Comparison of ENCODE assay signal across 22 mouse cellular contexts in the genomic region with DNA sequence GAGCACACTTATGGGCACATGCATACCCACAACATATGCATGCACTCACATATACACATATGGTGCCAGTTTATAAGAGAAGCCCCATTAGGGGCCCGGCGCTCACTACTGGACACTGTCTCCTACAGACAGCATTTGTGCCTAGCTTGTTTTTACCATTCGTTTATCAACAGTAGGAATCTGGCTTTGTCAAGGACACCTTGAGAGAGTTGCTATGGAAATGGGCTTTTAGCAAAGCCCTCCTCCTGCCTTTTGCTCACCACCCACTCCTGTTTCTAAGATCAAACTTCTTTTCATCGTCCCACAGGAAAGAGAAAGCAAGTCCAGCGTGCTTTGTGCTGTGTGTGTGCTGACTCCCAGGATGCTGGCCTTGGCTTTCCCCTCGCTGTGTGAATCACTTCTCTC. TPM values are rescaled to one million over a fixed set of nuclear protein-coding genes. Genes with fewer than 3 reads are reported as not detected.
DNase-seq lines count a peak whose midpoint lies in the region; ATAC-seq and TF ChIP-seq lines count a peak whose summit lies in the region.
"Had no signal": no experiment of that assay in that cellular context is flagged by ENCODE, and none has a peak within 500 bp of the region (broad histone marks: within the 10 kb centered on the region; RNA-seq: fewer than 3 reads in every experiment).

No protein-coding gene starts in this region.

- no peaks in the 10 kb centered on the region for H3K36me3 ChIP-seq in liver, postnatal 0 days (replicated peaks; ENCODE audit: insufficient read depth, low read length)
- H3K36me3 ChIP-seq in liver, embryonic 11.5 days (ENCODE audit: control insufficient read depth, insufficient read depth, low read length) = no peaks in the 10 kb centered on the region
- no peaks in the 10 kb centered on the region for H3K36me3 ChIP-seq in midbrain, embryonic 14.5 days (ENCODE audit: control insufficient read depth, insufficient read depth, low read length)
- H3K36me3 ChIP-seq: heart, embryonic 13.5 days; limb, embryonic 10.5 days; liver, embryonic 13.5 days; stomach, embryonic 15.5 days had no signal

- no peaks in the 10 kb centered on the region for H3K9me3 ChIP-seq in liver, postnatal 0 days (ENCODE audit: low read length)
- H3K9me3 ChIP-seq in liver, embryonic 11.5 days (ENCODE audit: control insufficient read depth, low read length) = no peaks in the 10 kb centered on the region
- no peaks in the 10 kb centered on the region for H3K9me3 ChIP-seq in midbrain, embryonic 14.5 days (ENCODE audit: control insufficient read depth, low read length)
- H3K9me3 ChIP-seq: heart, embryonic 13.5 days; limb, embryonic 10.5 days; liver, embryonic 13.5 days; stomach, embryonic 15.5 days had no signal

- TF ChIP-seq CTCF in liver, postnatal 0 days (IDR thresholded peaks at IDR 0.05; ENCODE audit: low read depth) = no peak

- peak; percentile 52 for DNase-seq in adrenal gland, postnatal 10 days
- DNase-seq in adrenal gland, postnatal 4 days (ENCODE audit: low spot score in 2 of 2) = no peak
- no peak for DNase-seq in liver, postnatal 0 days
- no peak for DNase-seq in liver, embryonic 11.5 days (ENCODE audit: low spot score)
- peak; percentile 21 for DNase-seq in adrenal gland, postnatal 25 days
- DNase-seq in midbrain, embryonic 14.5 days = peak; percentile 36
- no peak for DNase-seq in kidney, postnatal 14 days
- DNase-seq in urinary bladder, postnatal 36 days (ENCODE audit: low spot score in 2 of 2) = no peak
- DNase-seq: cerebellum, postnatal 10 days; embryo, embryonic 11 days; heart, postnatal 4 days; kidney, adult 8-10 months; layer of hippocampus, postnatal 36 days; liver, embryonic 13.5 days; lung, postnatal 10 days; spleen, adult 18-20 months; thymus, postnatal 36 days had no signal

- H3K27ac ChIP-seq in liver, postnatal 0 days (ENCODE audit: low read depth) = peak overlapping the region; percentile 31; the same call in 1 of the 2 replicates
- H3K27ac ChIP-seq in liver, embryonic 11.5 days (ENCODE audit: low read depth, low read length) = no peak overlapping the region
- H3K27ac ChIP-seq in midbrain, embryonic 14.5 days (replicated peaks; ENCODE audit: low read depth, low read length) = no peak overlapping the region
- H3K27ac ChIP-seq: heart, embryonic 13.5 days; limb, embryonic 10.5 days; liver, embryonic 13.5 days; stomach, embryonic 15.5 days had no signal

- ATAC-seq in liver, postnatal 0 days = no peak
- no peak for ATAC-seq in liver, embryonic 11.5 days (replicated peaks; ENCODE audit: low FRiP score)
- ATAC-seq in midbrain, embryonic 14.5 days (ENCODE audit: low FRiP score, low TSS enrichment) = no peak

- H3K9ac ChIP-seq in liver, postnatal 0 days (replicated peaks) = no peak overlapping the region
- no peak overlapping the region for H3K9ac ChIP-seq in liver, embryonic 11.5 days (ENCODE audit: low read depth, low read length)
- no peak overlapping the region for H3K9ac ChIP-seq in midbrain, embryonic 14.5 days (replicated peaks; ENCODE audit: low read length)
- H3K9ac ChIP-seq: heart, embryonic 13.5 days; liver, embryonic 13.5 days; stomach, embryonic 15.5 days had no signal

- H3K27me3 ChIP-seq in liver, postnatal 0 days (ENCODE audit: insufficient read depth, low read length) = no peaks in the 10 kb centered on the region
- no peaks in the 10 kb centered on the region for H3K27me3 ChIP-seq in liver, embryonic 11.5 days (replicated peaks; ENCODE audit: control insufficient read depth, insufficient read depth, low read length)
- H3K27me3 ChIP-seq in midbrain, embryonic 14.5 days (ENCODE audit: control insufficient read depth, insufficient read depth, low read length) = no peaks in the 10 kb centered on the region
- H3K27me3 ChIP-seq: heart, embryonic 13.5 days; liver, embryonic 13.5 days; stomach, embryonic 15.5 days had no signal

- H3K4me3 ChIP-seq in liver, postnatal 0 days (ENCODE audit: low read depth, low read length) = no peak overlapping the region
- no peak overlapping the region for H3K4me3 ChIP-seq in liver, embryonic 11.5 days (ENCODE audit: low read depth, low read length)
- no peak overlapping the region for H3K4me3 ChIP-seq in midbrain, embryonic 14.5 days (replicated peaks; ENCODE audit: low read depth, low read length)
- H3K4me3 ChIP-seq: erythroblast, embryonic 14.5 days; heart, embryonic 13.5 days; limb, embryonic 10.5 days; liver, embryonic 13.5 days; stomach, embryonic 15.5 days had no signal

- WGBS in liver, postnatal 0 days (ENCODE audit: insufficient replicate concordance) = 61% methylated on average over 6 of the region's 6 CpGs
- WGBS in liver, embryonic 11.5 days = 66% methylated on average over 6 of the region's 6 CpGs
- WGBS in midbrain, embryonic 14.5 days = 54% methylated on average over 6 of the region's 6 CpGs

- no peak for TF ChIP-seq EP300 in liver, postnatal 0 days (IDR thresholded peaks at IDR 0.05; ENCODE audit: low read depth)

- H3K4me1 ChIP-seq in liver, postnatal 0 days (ENCODE audit: insufficient read depth) = peaks cover 2% of the 10 kb centered on the region; the same call in 1 of the 2 replicates
- no peaks in the 10 kb centered on the region for H3K4me1 ChIP-seq in liver, embryonic 11.5 days (replicated peaks; ENCODE audit: control insufficient read depth, insufficient read depth, low read length)
- H3K4me1 ChIP-seq in midbrain, embryonic 14.5 days (ENCODE audit: control insufficient read depth, insufficient read depth, low read length) = no peaks in the 10 kb centered on the region
- H3K4me1 ChIP-seq: liver, embryonic 13.5 days; stomach, embryonic 15.5 days had no signal

- H3K4me2 ChIP-seq in liver, postnatal 0 days (ENCODE audit: low read depth, low read length) = no peak overlapping the region
- H3K4me2 ChIP-seq in liver, embryonic 11.5 days = no peak overlapping the region
- H3K4me2 ChIP-seq in midbrain, embryonic 14.5 days (ENCODE audit: low read length) = no peak overlapping the region
- H3K4me2 ChIP-seq: heart, embryonic 13.5 days; liver, embryonic 13.5 days; stomach, embryonic 15.5 days had no signal

RNA-seq across cellular contexts. Expression of a gene that starts 13.3 kb away (rescaled TPM):
- total RNA-seq in adrenal gland, postnatal 10 days (2021) = 10 to 100 TPM; 11.7 to 13.5 TPM
- total RNA-seq in adrenal gland, postnatal 4 days (2021) = 10 to 100 TPM; 21.6 to 34.4 TPM
- polyA plus RNA-seq in liver, postnatal 0 days (2015; fragmentation: Nextera tagmentation; extraction: Ambion mirVana) = 0.34 and 0.72 TPM in 2 replicates
- 2.8 and 4.3 TPM in 2 replicates for polyA plus RNA-seq in liver, embryonic 11.5 days (2014; fragmentation: Nextera tagmentation; extraction: Ambion mirVana)
- total RNA-seq in adrenal gland, postnatal 25 days (2021) = 14.1 and 18.7 TPM in 2 replicates
- polyA plus RNA-seq in midbrain, embryonic 14.5 days (2014; fragmentation: Nextera tagmentation; extraction: Ambion mirVana) = 3.2 and 10.1 TPM in 2 replicates
- total RNA-seq: granulocyte monocyte progenitor cell, adult 5-6 weeks had no signal
- polyA plus RNA-seq: erythroblast, embryonic 14.5 days had no signal

Comparison
In these comparisons a context has a peak if more than half of its experiments do, and no peak if none do; other contexts are left out.
1. DNase-seq: peak in adrenal gland, postnatal 10 days (single experiment), adrenal gland, postnatal 25 days (single experiment) and midbrain, embryonic 14.5 days (single experiment); none in adrenal gland, postnatal 4 days (0 of 2), liver, postnatal 0 days (single experiment), liver, embryonic 11.5 days (single experiment), kidney, postnatal 14 days (single experiment) and urinary bladder, postnatal 36 days (0 of 2).